Mouse (Mus musculus): ENCODE results near the gene Pla1a.
A peak's percentile ranks its signal among the peaks of the same experiment; 100 is the strongest.
"Not testable (repeated sequence)": the region's sequence is repeated elsewhere in the genome, so short reads cannot be mapped to it uniquely, and the experiment has no call there.

Pla1a gene

GRCm38 (mm10) chr16:38456812-38457567 lies 24.0 kb upstream of the Pla1a start:
- no peak for DNase-seq

- no peak for DNase-seq
Measured at GRCm38 (mm10) chr16:38455511-38456418, 22.8 kb upstream of the Pla1a start, which contains the start of gene Cd80. TSS of gene Cd80 (plus strand) at chr16:38455561.

GRCm38 (mm10) chr16:38454533-38455254 lies 21.7 kb upstream of the Pla1a start:
- DNase-seq: no peak

GRCm38 (mm10) chr16:38453952-38454351 lies 21.0 kb upstream of the Pla1a start:
- no peak for DNase-seq

GRCm38 (mm10) chr16:38453203-38453553 lies 20.2 kb upstream of the Pla1a start:
- DNase-seq: no peak

GRCm38 (mm10) chr16:38452442-38453202 lies 19.7 kb upstream of the Pla1a start, which contains the start of gene Adprh:
TSS of gene Adprh (minus strand) at chr16:38452703.
- peak; percentile 96 for DNase-seq

GRCm38 (mm10) chr16:38451421-38452205 lies 18.7 kb upstream of the Pla1a start:
- no peak for DNase-seq

GRCm38 (mm10) chr16:38450707-38451106 lies 17.8 kb upstream of the Pla1a start:
- no peak for DNase-seq

GRCm38 (mm10) chr16:38448458-38448857 lies 15.5 kb upstream of the Pla1a start:
- DNase-seq: no peak

GRCm38 (mm10) chr16:38447366-38447765 lies 14.4 kb upstream of the Pla1a start:
- no peak for DNase-seq

- not testable (repeated sequence) for DNase-seq
Measured at GRCm38 (mm10) chr16:38446141-38446540, 13.2 kb upstream of the Pla1a start.

GRCm38 (mm10) chr16:38445576-38445975 lies 12.6 kb upstream of the Pla1a start:
- DNase-seq: no peak

GRCm38 (mm10) chr16:38445046-38445445 lies 12.1 kb upstream of the Pla1a start:
- DNase-seq: no peak

- no peak for DNase-seq
Measured at GRCm38 (mm10) chr16:38443721-38444464, 10.9 kb upstream of the Pla1a start.

- DNase-seq: no peak
Measured at GRCm38 (mm10) chr16:38442216-38442615, 9.3 kb upstream of the Pla1a start.

- no peak for DNase-seq
Measured at GRCm38 (mm10) chr16:38441611-38442010, 8.7 kb upstream of the Pla1a start.

- no peak for DNase-seq
Measured at GRCm38 (mm10) chr16:38440403-38440802, 7.5 kb upstream of the Pla1a start.

- no peak for DNase-seq
Measured at GRCm38 (mm10) chr16:38439190-38439589, 6.2 kb upstream of the Pla1a start.

GRCm38 (mm10) chr16:38434295-38434795 lies 1.4 kb upstream of the Pla1a start:
- no peak for DNase-seq

- no peak for DNase-seq
Measured at GRCm38 (mm10) chr16:38433514-38433913, 569 bp upstream of the Pla1a start.

Data from kidney, adult 18-20 months (tissue).